Mouse (Mus musculus): ENCODE measurements around the gene Pou2f1. TPM values are rescaled to one million over a fixed set of nuclear protein-coding genes. Genes with fewer than 3 reads are reported as not detected.

The Pou2f1 gene
- polyA plus RNA-seq (2016; fragmentation: Nextera tagmentation; extraction: Ambion mirVana): 28.0 and 31.2 TPM in 2 replicates

- under 1% methylated on average over 61 of the region's 61 CpGs for WGBS
- H3K27me3 ChIP-seq (ENCODE audit: low read depth, poor library complexity, severe bottlenecking): no peaks in the 10 kb centered on the region
- peak within 1 kb of the TSS; percentile 99 for H3K27ac ChIP-seq (replicated peaks)
- peaks cover 38% of the 10 kb centered on the region for H3K4me1 ChIP-seq
- DNase-seq (ENCODE audit: low spot score): peak; percentile 98
- H3K4me3 ChIP-seq: peak within 1 kb of the TSS; percentile 82
- H3K36me3 ChIP-seq: no peaks in the 10 kb centered on the region
- no peaks in the 10 kb centered on the region for H3K9me3 ChIP-seq (replicated peaks)
These were observed at the start of gene Pou2f1 for GRCm38 (mm10) chr1:166002520-166003155. Gene Pou2f1 (minus strand): TSS chr1:166002678.

GRCm38 (mm10) chr1:166049046-166049827 is 46.8 kb upstream of the Pou2f1 start:
- WGBS: 7% methylated on average over 11 of the region's 11 CpGs
- Histone ChIP-seq H3K9me3 (replicated peaks) (no peaks in the 10 kb centered on the region), H3K27ac (replicated peaks) (peak overlapping the region; percentile 84), H3K27me3 (ENCODE audit: low read depth, poor library complexity, severe bottlenecking) (peaks cover 29% of the 10 kb centered on the region), H3K4me3 (peak overlapping the region; percentile 62), H3K36me3 (no peaks in the 10 kb centered on the region), H3K4me1 (peaks cover 73% of the 10 kb centered on the region)
- peak; percentile 83 for DNase-seq (ENCODE audit: low spot score)

GRCm38 (mm10) chr1:166048230-166048911 is 45.9 kb upstream of the Pou2f1 start:
- peak overlapping the region; percentile 84 for H3K27ac ChIP-seq (replicated peaks)
- peaks cover 25% of the 10 kb centered on the region for H3K27me3 ChIP-seq (ENCODE audit: low read depth, poor library complexity, severe bottlenecking)
- peak; percentile 59 for DNase-seq (ENCODE audit: low spot score)
- H3K4me3 ChIP-seq: peak overlapping the region; percentile 62
- H3K4me1 ChIP-seq: peaks cover 74% of the 10 kb centered on the region
- WGBS: under 1% methylated on average over 23 of the region's 23 CpGs
- no peaks in the 10 kb centered on the region for H3K36me3 ChIP-seq
- H3K9me3 ChIP-seq (replicated peaks): no peaks in the 10 kb centered on the region

GRCm38 (mm10) chr1:166047505-166048170 is 45.2 kb upstream of the Pou2f1 start:
- Histone ChIP-seq H3K27me3 (ENCODE audit: low read depth, poor library complexity, severe bottlenecking) (peaks cover 25% of the 10 kb centered on the region), H3K4me1 (peaks cover 68% of the 10 kb centered on the region), H3K4me3 (peak overlapping the region; percentile 62), H3K9me3 (replicated peaks) (no peaks in the 10 kb centered on the region), H3K36me3 (no peaks in the 10 kb centered on the region), H3K27ac (replicated peaks) (peak overlapping the region; percentile 84)
- DNase-seq (ENCODE audit: low spot score): no peak
- WGBS: 3% methylated on average over 25 of the region's 25 CpGs

- Histone ChIP-seq H3K4me1 (peaks cover 76% of the 10 kb centered on the region), H3K4me3 (peak overlapping the region; percentile 28; the same call in 1 of the 2 replicates), H3K36me3 (no peaks in the 10 kb centered on the region), H3K9me3 (replicated peaks) (no peaks in the 10 kb centered on the region), H3K27me3 (ENCODE audit: low read depth, poor library complexity, severe bottlenecking) (peaks cover 25% of the 10 kb centered on the region), H3K27ac (replicated peaks) (peak overlapping the region; percentile 84)
- no peak for DNase-seq (ENCODE audit: low spot score)
- 39% methylated on average over 4 of the region's 4 CpGs for WGBS
These were observed 43.4 kb upstream of the Pou2f1 start for GRCm38 (mm10) chr1:166045894-166046197.

- peak overlapping the region; percentile 84 for H3K27ac ChIP-seq (replicated peaks)
- 10% methylated on average over 14 of the region's 14 CpGs for WGBS
- peak; percentile 72 for DNase-seq (ENCODE audit: low spot score)
- peaks cover 25% of the 10 kb centered on the region for H3K27me3 ChIP-seq (ENCODE audit: low read depth, poor library complexity, severe bottlenecking)
- H3K4me3 ChIP-seq: peak overlapping the region; percentile 28
- H3K36me3 ChIP-seq: no peaks in the 10 kb centered on the region
- no peaks in the 10 kb centered on the region for H3K9me3 ChIP-seq (replicated peaks)
- H3K4me1 ChIP-seq: peaks cover 77% of the 10 kb centered on the region
These were observed 42.8 kb upstream of the Pou2f1 start for GRCm38 (mm10) chr1:166045060-166045893.

GRCm38 (mm10) chr1:166043451-166044149 is 41.1 kb upstream of the Pou2f1 start:
- Histone ChIP-seq H3K9me3 (replicated peaks) (no peaks in the 10 kb centered on the region), H3K4me1 (peaks cover 65% of the 10 kb centered on the region), H3K36me3 (no peaks in the 10 kb centered on the region), H3K27ac (replicated peaks) (peak overlapping the region; percentile 84), H3K27me3 (ENCODE audit: low read depth, poor library complexity, severe bottlenecking) (peaks cover 17% of the 10 kb centered on the region), H3K4me3 (no peak overlapping the region)
- WGBS: 65% methylated on average over 21 of the region's 21 CpGs
- no peak for DNase-seq (ENCODE audit: low spot score)

GRCm38 (mm10) chr1:166041501-166041900 is 39.0 kb upstream of the Pou2f1 start:
- peaks cover 4% of the 10 kb centered on the region for H3K27me3 ChIP-seq (ENCODE audit: low read depth, poor library complexity, severe bottlenecking)
- H3K4me1 ChIP-seq: peaks cover 49% of the 10 kb centered on the region
- DNase-seq (ENCODE audit: low spot score): no peak
- H3K4me3 ChIP-seq: no peak overlapping the region
- no peaks in the 10 kb centered on the region for H3K36me3 ChIP-seq
- no peaks in the 10 kb centered on the region for H3K9me3 ChIP-seq (replicated peaks)
- 0 out of 2 replicates have a peak overlapping the region, but pooled peaks have one; percentile 57 for H3K27ac ChIP-seq (replicated peaks)
- 48% methylated on average over 1 of the region's 1 CpGs for WGBS

GRCm38 (mm10) chr1:166038731-166039332 is 36.4 kb upstream of the Pou2f1 start:
- H3K4me1 ChIP-seq: peaks cover 41% of the 10 kb centered on the region
- no peak overlapping the region for H3K4me3 ChIP-seq
- no peaks in the 10 kb centered on the region for H3K36me3 ChIP-seq
- H3K9me3 ChIP-seq (replicated peaks): no peaks in the 10 kb centered on the region
- DNase-seq (ENCODE audit: low spot score): no peak
- no peak overlapping the region for H3K27ac ChIP-seq (replicated peaks)
- 85% methylated on average over 2 of the region's 2 CpGs for WGBS
- H3K27me3 ChIP-seq (ENCODE audit: low read depth, poor library complexity, severe bottlenecking): no peaks in the 10 kb centered on the region

GRCm38 (mm10) chr1:166035045-166035444 is 32.6 kb upstream of the Pou2f1 start:
- Histone ChIP-seq H3K9me3 (replicated peaks) (no peaks in the 10 kb centered on the region), H3K4me1 (peaks cover 24% of the 10 kb centered on the region), H3K4me3 (no peak overlapping the region), H3K36me3 (no peaks in the 10 kb centered on the region), H3K27me3 (ENCODE audit: low read depth, poor library complexity, severe bottlenecking) (no peaks in the 10 kb centered on the region), H3K27ac (replicated peaks) (no peak overlapping the region)
- 22% methylated on average over 5 of the region's 5 CpGs for WGBS
- no peak for DNase-seq (ENCODE audit: low spot score)
